Mouse (Mus musculus) CH12.LX (cell line): ENCODE measurements around the gene Snrpd2.

Experiments used
- EP300 ChIP-seq: IDR thresholded peaks from 2 replicates; pipeline ENCODE4 v1.6.1; 2011; ENCODE audit warnings: low read length, improper control_type of control experiment
- MEF2A ChIP-seq: IDR thresholded peaks from 2 replicates; pipeline ENCODE4 v1.6.1; 2014; ENCODE audit warnings: low read depth, mild to moderate bottlenecking, inconsistent platforms, low read length, improper control_type of control experiment, borderline replicate concordance

DNA sequence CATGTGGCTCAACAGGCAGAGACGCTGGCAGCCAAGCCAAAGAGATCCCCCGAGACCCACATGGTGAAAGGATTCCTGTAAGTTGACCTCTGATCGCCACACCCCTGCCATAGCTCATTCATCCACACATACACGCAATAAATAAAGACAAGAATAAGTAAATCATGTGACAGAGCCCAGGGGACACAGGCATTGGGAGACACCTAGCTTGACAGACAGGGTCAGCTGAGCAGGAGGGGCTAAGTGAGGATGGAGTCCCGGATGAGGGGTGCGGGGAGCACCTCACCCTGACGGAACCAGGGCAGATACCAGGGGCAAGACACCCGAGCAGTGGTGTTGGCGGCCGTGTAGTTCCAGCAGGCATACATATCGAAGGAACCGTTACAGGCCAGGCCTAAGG, 14.2 kb downstream of the Snrpd2 start:
- TF ChIP-seq MEF2A (no peak), EP300 (no peak)
